Mouse (Mus musculus): ENCODE results near the gene Rftn1.
"Not testable (repeated sequence)": the region's sequence is repeated elsewhere in the genome, so short reads cannot be mapped to it uniquely, and the experiment has no call there.

DNA sequence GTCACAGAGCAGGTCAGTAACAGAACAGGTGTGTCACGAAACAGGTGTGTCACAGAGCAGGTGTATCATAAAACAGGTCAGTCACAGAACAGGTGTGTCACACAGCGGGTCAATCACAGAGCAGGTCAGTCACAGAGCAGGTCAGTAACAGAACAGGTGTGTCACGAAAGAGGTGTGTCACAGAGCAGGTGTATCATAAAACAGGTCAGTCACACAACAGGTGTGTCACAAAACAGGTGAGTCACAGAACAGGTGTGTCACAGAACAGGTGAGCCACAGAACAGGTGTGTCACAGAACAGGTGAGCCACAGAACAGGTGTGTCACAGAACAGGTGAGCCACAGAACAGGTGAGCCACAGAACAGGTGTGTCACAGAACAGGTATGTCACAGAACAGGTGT, 74.8 kb downstream of the Rftn1 start:
- not testable (repeated sequence) for TF ChIP-seq GATA1 (IDR thresholded peaks at IDR 0.05; ENCODE audit: borderline replicate concordance, low read length); FLI1 (IDR thresholded peaks at IDR 0.05; ENCODE audit: low read length)

All from megakaryocyte, embryonic 14.5 days (primary cell).